Mouse (Mus musculus) myocyte (in vitro differentiated cells): ENCODE results near the gene Fggy.

Experiments
- MAX ChIP-seq: IDR thresholded peaks from one replicate; pipeline ENCODE4 v1.6.1; 2011; ENCODE audit warnings: low read depth, mild to moderate bottlenecking, control low read depth
- MYOD1 ChIP-seq, 3 experiments: IDR thresholded peaks; one replicate each; pipeline ENCODE4 v1.6.1; 2011; ENCODE audit warnings: control low read depth in 2 of 3, low read depth in 2 of 3, mild to moderate bottlenecking in 2 of 3, moderate library complexity in 1 of 3; ENCODE audit not compliant: insufficient read length in 2 of 3, control insufficient read depth in 1 of 3
- POLR2A ChIP-seq: IDR thresholded peaks from one replicate; pipeline ENCODE4 v1.6.1; 2011; ENCODE audit warnings: low read depth, mild to moderate bottlenecking, control low read depth, moderate library complexity; ENCODE audit not compliant: insufficient read length
- REST ChIP-seq: IDR thresholded peaks from one replicate; pipeline ENCODE4 v1.6.1; 2011; ENCODE audit warnings: mild to moderate bottlenecking, control low read depth, moderate library complexity; ENCODE audit not compliant: insufficient read depth, insufficient read length
- SRF ChIP-seq: IDR thresholded peaks from one replicate; pipeline ENCODE4 v1.6.1; 2011; ENCODE audit warnings: low read depth; ENCODE audit not compliant: control insufficient read depth, insufficient read length
- USF1 ChIP-seq: IDR thresholded peaks from one replicate; pipeline ENCODE4 v1.6.1; 2011; ENCODE audit warnings: low read depth, mild to moderate bottlenecking, control low read depth, moderate library complexity

- TF ChIP-seq REST (no peak), POLR2A (no peak), MAX (no peak), SRF (no peak), USF1 (no peak), MYOD1 (IDR thresholded peaks at IDR 0.05; ENCODE audit: control insufficient read depth in 1 of 3, insufficient read length in 2 of 3, low read depth in 2 of 3) (no peak)
Measured at GRCm38 (mm10) chr4:95856008-95856407, 298.7 kb downstream of the Fggy start.
